Mouse (Mus musculus): Measurements from ENCODE around the gene Olfr412.

DNA sequence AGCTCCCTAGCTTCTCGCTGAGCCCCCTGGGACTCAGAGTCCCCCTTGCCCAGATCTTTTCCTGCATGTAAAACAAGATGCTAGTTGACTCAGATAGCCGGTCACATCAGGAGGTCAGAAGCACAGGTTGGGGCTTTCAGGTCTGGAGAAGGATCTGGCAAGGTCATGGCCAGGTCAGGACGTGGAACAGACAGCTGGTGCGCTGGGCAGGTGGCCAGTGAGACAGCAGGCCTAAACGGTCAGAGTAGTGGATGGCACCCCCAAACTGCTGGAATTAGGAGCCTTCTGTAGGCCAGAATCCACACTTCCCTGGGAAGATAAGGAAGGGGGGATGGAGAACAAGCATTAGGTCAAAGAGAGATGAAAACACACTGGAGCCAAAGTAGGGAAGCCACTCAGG is 25.3 kb downstream of the Olfr412 start:
- TF ChIP-seq CTCF (IDR thresholded peaks at IDR 0.05; ENCODE audit: borderline replicate concordance, extremely low read depth, insufficient read depth, insufficient read length) = no peak
- TF ChIP-seq POLR2A (IDR thresholded peaks at IDR 0.05; ENCODE audit: borderline replicate concordance, extremely low read depth, insufficient read depth, insufficient read length, poor library complexity, severe bottlenecking) = no peak

Measured in brain, embryonic 14.5 days (tissue).